Mouse (Mus musculus) CH12.LX (cell line): ENCODE data around the gene Gm45208. TPM values are rescaled to one million over a fixed set of nuclear protein-coding genes. Genes with fewer than 3 reads are reported as not detected.

Experiments used
- DNase-seq: peaks from one replicate; pipeline ENCODE4 v3.0.0-alpha.2; 2013; ENCODE audit errors: extremely low read depth
- H3K27ac ChIP-seq: 2 replicates; pipeline ENCODE4 v1.5.1; 2012; ENCODE audit warnings: low read depth, mild to moderate bottlenecking, control low read depth, moderate library complexity; ENCODE audit not compliant: insufficient read depth
- H3K27me3 ChIP-seq: replicated peaks from 2 replicates; pipeline ENCODE3; 2012; ENCODE audit warnings: inconsistent platforms
- H3K36me3 ChIP-seq, 2 experiments: replicated peaks in 1 of 2; 2 replicates each; pipeline versions ENCODE3 to v1.6.1; 2012; ENCODE audit warnings: inconsistent platforms in 1 of 2, low read length in 1 of 2, mild to moderate bottlenecking in 1 of 2, mixed read lengths in 1 of 2, moderate library complexity in 1 of 2; ENCODE audit not compliant: control insufficient read depth in 1 of 2, insufficient read depth in 1 of 2
- H3K4me1 ChIP-seq, 2 experiments: 2 replicates each; pipeline ENCODE4 v1.6.1; 2012; ENCODE audit warnings: inconsistent platforms in 1 of 2, moderate library complexity in 1 of 2; ENCODE audit not compliant: insufficient read depth in 2 of 2, control insufficient read depth in 1 of 2
- H3K4me2 ChIP-seq: 2 replicates; pipeline ENCODE4 v1.6.1; 2012; ENCODE audit warnings: low read depth, mild to moderate bottlenecking, control low read depth; ENCODE audit not compliant: poor library complexity, insufficient read depth, severe bottlenecking
- H3K4me3 ChIP-seq, 3 experiments: fragments of 150-350 bp in 1 of 3; sonication (generic) in 1 of 3; replicated peaks in 1 of 3; 2 replicates each; pipeline versions ENCODE3 to v1.5.1; 2011 to 2012; ENCODE audit warnings: low read depth in 2 of 3, low read length in 2 of 3, mild to moderate bottlenecking in 2 of 3, moderate library complexity in 2 of 3, control low read depth in 1 of 3, improper control_type of control experiment in 1 of 3, inconsistent platforms in 1 of 3, mixed read lengths in 1 of 3; ENCODE audit not compliant: poor library complexity in 1 of 3
- H3K79me2 ChIP-seq: replicated peaks from 2 replicates; pipeline ENCODE4 v1.6.1; 2012; ENCODE audit warnings: mild to moderate bottlenecking, moderate library complexity; ENCODE audit not compliant: control insufficient read depth, poor library complexity, insufficient read depth, severe bottlenecking; ENCODE audit errors: extremely low read depth
- H3K9ac ChIP-seq: 2 replicates; pipeline ENCODE4 v1.6.1; 2012; ENCODE audit warnings: low read depth, mild to moderate bottlenecking, control low read depth, moderate library complexity; ENCODE audit not compliant: insufficient read depth
- H3K9me3 ChIP-seq: replicated peaks from 2 replicates; pipeline ENCODE3; 2012; ENCODE audit warnings: low read length, inconsistent platforms, mixed read lengths
- BHLHE40 ChIP-seq: IDR thresholded peaks from 2 replicates; pipeline ENCODE4 v1.6.1; 2011; ENCODE audit warnings: mild to moderate bottlenecking, low read depth, low read length, improper control_type of control experiment
- CHD1 ChIP-seq: IDR thresholded peaks from 2 replicates; pipeline ENCODE4 v1.6.1; 2012; ENCODE audit warnings: low read depth, low read length, improper control_type of control experiment, inconsistent platforms
- CHD2 ChIP-seq: IDR thresholded peaks from 2 replicates; pipeline ENCODE4 v1.6.1; 2011; ENCODE audit warnings: low read length, improper control_type of control experiment
- CTCF ChIP-seq, 2 experiments: IDR thresholded peaks in 1 of 2; conservative IDR thresholded peaks in 1 of 2; 2 replicates each; pipeline ENCODE4 v1.5.1; 2011 to 2012; ENCODE audit warnings: low read depth in 2 of 2, low read length in 2 of 2, improper control_type of control experiment in 1 of 2, inconsistent platforms in 1 of 2, mild to moderate bottlenecking in 1 of 2, moderate library complexity in 1 of 2
- ELF1 ChIP-seq: IDR thresholded peaks from 2 replicates; pipeline ENCODE4 v1.6.1; 2014; ENCODE audit warnings: low read depth, mild to moderate bottlenecking, inconsistent platforms, low read length, improper control_type of control experiment
- EP300 ChIP-seq: IDR thresholded peaks from 2 replicates; pipeline ENCODE4 v1.6.1; 2011; ENCODE audit warnings: low read length, improper control_type of control experiment
- HCFC1 ChIP-seq: IDR thresholded peaks from 2 replicates; pipeline ENCODE4 v1.6.1; 2012; ENCODE audit warnings: low read depth, mild to moderate bottlenecking, inconsistent platforms, low read length, improper control_type of control experiment
- JUN ChIP-seq: IDR thresholded peaks from 2 replicates; pipeline ENCODE4 v1.6.1; 2011; ENCODE audit warnings: low read depth, mild to moderate bottlenecking, low read length, improper control_type of control experiment, moderate library complexity; ENCODE audit not compliant: insufficient read depth
- JUND ChIP-seq: conservative IDR thresholded peaks from 2 replicates; pipeline ENCODE4 v1.6.1; 2011; ENCODE audit warnings: low read depth, low read length, improper control_type of control experiment
- KAT2A ChIP-seq: IDR thresholded peaks from 2 replicates; pipeline ENCODE4 v1.6.1; 2012; ENCODE audit warnings: low read length, improper control_type of control experiment, inconsistent platforms; ENCODE audit not compliant: insufficient replicate concordance
- MAFK ChIP-seq: IDR thresholded peaks from 2 replicates; pipeline ENCODE4 v1.6.1; 2011; ENCODE audit warnings: low read length, improper control_type of control experiment; ENCODE audit not compliant: insufficient replicate concordance
- MAX ChIP-seq: IDR thresholded peaks from 2 replicates; pipeline ENCODE4 v1.6.1; 2011; ENCODE audit warnings: low read length, improper control_type of control experiment
- MAZ ChIP-seq: IDR thresholded peaks from 2 replicates; pipeline ENCODE4 v1.6.1; 2012; ENCODE audit warnings: low read depth, mild to moderate bottlenecking, inconsistent platforms, low read length, improper control_type of control experiment, moderate library complexity
- MEF2A ChIP-seq: IDR thresholded peaks from 2 replicates; pipeline ENCODE4 v1.6.1; 2014; ENCODE audit warnings: low read depth, mild to moderate bottlenecking, inconsistent platforms, low read length, improper control_type of control experiment, borderline replicate concordance
- MXI1 ChIP-seq: IDR thresholded peaks from 2 replicates; pipeline ENCODE4 v1.6.1; 2011; ENCODE audit warnings: mild to moderate bottlenecking, low read depth, low read length, improper control_type of control experiment
- MYC ChIP-seq: IDR thresholded peaks from 2 replicates; pipeline ENCODE4 v1.6.1; 2011; ENCODE audit warnings: low read depth, mild to moderate bottlenecking, improper control_type of control experiment, low read length
- NELFE ChIP-seq: IDR thresholded peaks from 2 replicates; pipeline ENCODE4 v1.6.1; 2011; ENCODE audit warnings: low read depth, low read length, improper control_type of control experiment
- NRF1 ChIP-seq: IDR thresholded peaks from 2 replicates; pipeline ENCODE4 v1.6.1; 2014; ENCODE audit warnings: low read depth, mild to moderate bottlenecking, inconsistent platforms, low read length, improper control_type of control experiment, moderate library complexity
- POLR2A ChIP-seq: IDR thresholded peaks from 2 replicates; pipeline ENCODE4 v1.6.1; 2011; ENCODE audit warnings: low read depth, mild to moderate bottlenecking, improper control_type of control experiment, low read length
- POLR2AphosphoS2 ChIP-seq: IDR thresholded peaks from 2 replicates; pipeline ENCODE4 v1.6.1; 2011; ENCODE audit warnings: low read depth, low read length, improper control_type of control experiment
- RAD21 ChIP-seq: IDR thresholded peaks from 2 replicates; pipeline ENCODE4 v1.6.1; 2011; ENCODE audit warnings: low read depth, mild to moderate bottlenecking, low read length, improper control_type of control experiment, moderate library complexity
- SMC3 ChIP-seq: IDR thresholded peaks from 2 replicates; pipeline ENCODE4 v1.6.1; 2011; ENCODE audit warnings: low read depth, low read length, improper control_type of control experiment
- TBP ChIP-seq: conservative IDR thresholded peaks from 2 replicates; pipeline ENCODE4 v1.6.1; 2011; ENCODE audit warnings: low read depth, low read length, improper control_type of control experiment
- TCF12 ChIP-seq: IDR thresholded peaks from 2 replicates; pipeline ENCODE4 v1.6.1; 2014; ENCODE audit warnings: low read depth, mild to moderate bottlenecking, inconsistent platforms, low read length, improper control_type of control experiment
- UBTF ChIP-seq: IDR thresholded peaks from 2 replicates; pipeline ENCODE4 v1.6.1; 2012; ENCODE audit warnings: low read depth, mild to moderate bottlenecking, inconsistent platforms, low read length, improper control_type of control experiment, moderate library complexity
- USF1 ChIP-seq: IDR thresholded peaks from 2 replicates; pipeline ENCODE4 v1.6.1; 2014; ENCODE audit warnings: low read depth, mild to moderate bottlenecking, inconsistent platforms, low read length, improper control_type of control experiment
- ZC3H11A ChIP-seq: IDR thresholded peaks from 2 replicates; pipeline ENCODE4 v1.6.1; 2012; ENCODE audit warnings: low read depth, mild to moderate bottlenecking, inconsistent platforms, low read length, improper control_type of control experiment
- ZKSCAN1 ChIP-seq: IDR thresholded peaks from 2 replicates; pipeline ENCODE4 v1.6.1; 2012; ENCODE audit warnings: low read depth, inconsistent platforms, low read length, improper control_type of control experiment, borderline replicate concordance
- ZMIZ1 ChIP-seq: IDR thresholded peaks from 2 replicates; pipeline ENCODE4 v1.6.1; 2012; ENCODE audit warnings: low read depth, mild to moderate bottlenecking, inconsistent platforms, low read length, improper control_type of control experiment
- ZNF384 ChIP-seq: IDR thresholded peaks from 2 replicates; pipeline ENCODE4 v1.6.1; 2012; ENCODE audit warnings: low read depth, low read length, improper control_type of control experiment, inconsistent platforms
- dilution Hi-C: fragments of 300-500 bp; cut with MboI; formaldehyde crosslinking; loops from 2 replicates; pipeline ENCODE4 v1.14.3; 2020; ENCODE audit warnings: low sequenced_read_pairs; ENCODE audit not compliant: extremely low pct_unique_long_range_greater_than_20kb, extremely low pct_ligation_motif_present
- in situ Hi-C: fragments of 300-500 bp; cut with MboI; formaldehyde crosslinking; loops from 3 replicates; pipeline ENCODE4 v1.14.3; 2019; ENCODE audit warnings: low sequenced_read_pairs, low pct_ligation_motif_present, low pct_unique_long_range_greater_than_20kb, mixed read lengths
- polyA plus RNA-seq: library from polyadenylated mRNA; unstranded; fragments of >175 nt; gene quantifications from 2 replicates; pipeline ENCODE4 v1.2.1, GENCODE M21; 2012; ENCODE audit warnings: low read depth; ENCODE audit not compliant: insufficient read length
- total RNA-seq, 2 experiments: library from RNA; depleted of rRNA; stranded (reverse); fragments of 300-350 nt in 1 of 2; fragments of >200 nt in 1 of 2; gene quantifications; 2 replicates each; pipeline ENCODE4 v1.2.3; 2012 to 2014

The Gm45208 gene
- total and polyA plus RNA-seq, 3 experiments: 0.47 to 13.0 TPM; not detected in 1

- TF ChIP-seq POLR2AphosphoS2: no peak
- TF ChIP-seq UBTF: no peak
- no peak for TF ChIP-seq MAZ
- TF ChIP-seq CHD1: no peak
- TF ChIP-seq TBP: no peak
- TF ChIP-seq TCF12: no peak
- no peak for TF ChIP-seq ZMIZ1
- no peak for TF ChIP-seq USF1
- TF ChIP-seq JUN: no peak
- no peak for TF ChIP-seq MXI1
- no peak for TF ChIP-seq CHD2
- TF ChIP-seq ELF1: no peak
- TF ChIP-seq JUND: no peak
- H3K9ac ChIP-seq: peak overlapping the region; percentile 68
- peaks cover 7 to 17% of the 10 kb centered on the region in 2 experiments; a peak in 3 of 4 replicates for H3K4me1 ChIP-seq
- H3K36me3 ChIP-seq: peaks cover 26 to 57% of the 10 kb centered on the region in 2 experiments
- no peaks in the 10 kb centered on the region for H3K27me3 ChIP-seq
- DNase-seq: no peak
- no peaks in the 10 kb centered on the region for H3K9me3 ChIP-seq
- peak overlapping the region; percentile 74 for H3K4me2 ChIP-seq
- dilution Hi-C loops (no loop called here), in situ Hi-C loops (no loop called here)
- H3K4me3 ChIP-seq: peak overlapping the region; percentile 56 to 82 (median 59)
- peak overlapping the region; percentile 74; the same call in 1 of the 2 replicates for H3K27ac ChIP-seq
- H3K79me2 ChIP-seq: 0 out of 2 replicates have a peak, but pooled peaks cover 8% of the 10 kb centered on the region
These were observed 6.8 kb downstream of the Gm45208 start for GRCm38 (mm10) chrX:7728922-7729265.

GRCm38 (mm10) chrX:7733571-7734156 is 11.6 kb downstream of the Gm45208 start:
- peak; percentile 66 for DNase-seq
- Histone ChIP-seq H3K79me2 (0 out of 2 replicates have a peak, but pooled peaks cover 7% of the 10 kb centered on the region), H3K9ac (peak overlapping the region; percentile 71), H3K27ac (peak overlapping the region; percentile 26; the same call in 1 of the 2 replicates), H3K4me2 (peak overlapping the region; percentile 54), H3K9me3 (no peaks in the 10 kb centered on the region), H3K4me1 (peaks cover 6 to 45% of the 10 kb centered on the region in 2 experiments), H3K4me3 (peak overlapping the region; percentile 28 to 62 (median 46)), H3K36me3 (peaks cover 0 to 36% of the 10 kb centered on the region in 2 experiments), H3K27me3 (no peaks in the 10 kb centered on the region)
- dilution Hi-C loops (no loop called here), in situ Hi-C loops (no loop called here)
- TF ChIP-seq ZC3H11A: no peak
- no peak for TF ChIP-seq KAT2A
- TF ChIP-seq RAD21: peak; percentile 47
- peak; percentile 54; the same call in 1 of the 2 replicates for TF ChIP-seq TCF12
- TF ChIP-seq MYC: no peak
- no peak for TF ChIP-seq JUN
- TF ChIP-seq JUND: no peak
- no peak for TF ChIP-seq ZNF384
- no peak for TF ChIP-seq USF1
- TF ChIP-seq POLR2A: peak; percentile 40; the same call in 1 of the 2 replicates
- no peak for TF ChIP-seq MAFK
- no peak for TF ChIP-seq ZMIZ1
- no peak for TF ChIP-seq CHD2
- peak in 1 of 2 experiments; percentile 73; a peak in 2 of 4 replicates for TF ChIP-seq CTCF (conservative IDR thresholded peaks at IDR 0.05 in 1 of 2, IDR thresholded peaks at IDR 0.05 in 1 of 2; ENCODE audit: low read depth in 2 of 2, low read length in 2 of 2)
- TF ChIP-seq MEF2A: no peak
- peak; percentile 52 for TF ChIP-seq SMC3
- TF ChIP-seq HCFC1: peak; percentile 23; the same call in 1 of the 2 replicates
- no peak for TF ChIP-seq EP300
- no peak for TF ChIP-seq NELFE
- TF ChIP-seq MAX: no peak
- no peak for TF ChIP-seq BHLHE40
- TF ChIP-seq NRF1: peak; percentile 61
- no peak for TF ChIP-seq MXI1
- TF ChIP-seq ZKSCAN1: no peak
- TF ChIP-seq, all 38 proteins: peak for 7
